15 mouse cellular contexts compared by ENCODE assay signal in genomic region chr1:126461527-126462354, GRCm38 (mm10).
DNase-seq lines count a peak whose midpoint lies in the region; ATAC-seq and TF ChIP-seq lines count a peak whose summit lies in the region.
"Had no signal": no experiment of that assay in that cellular context is flagged by ENCODE, and none has a peak within 500 bp of the region (broad histone marks: within the 10 kb centered on the region; RNA-seq: fewer than 3 reads in every experiment).

No protein-coding gene starts in this region.

- H3K27me3 ChIP-seq in heart, adult 2 months (ENCODE audit: control insufficient read depth, insufficient read depth, low read length) = no peaks in the 10 kb centered on the region
- H3K27me3 ChIP-seq in lung, postnatal 0 days (replicated peaks; ENCODE audit: insufficient read depth, low read length) = no peaks in the 10 kb centered on the region
- H3K27me3 ChIP-seq in intestine, embryonic 16.5 days (replicated peaks; ENCODE audit: control insufficient read depth, insufficient read depth, low read length) = no peaks in the 10 kb centered on the region
- H3K27me3 ChIP-seq: embryonic facial prominence, embryonic 12.5 days; intestine, embryonic 15.5 days; neural tube, embryonic 12.5 days; Patski had no signal

- H3K27ac ChIP-seq in heart, adult 2 months = 0 out of 2 replicates have a peak overlapping the region, but pooled peaks have one; percentile 2
- H3K27ac ChIP-seq in lung, postnatal 0 days (ENCODE audit: low read length) = no peak overlapping the region
- H3K27ac ChIP-seq in intestine, embryonic 16.5 days (ENCODE audit: low read length) = no peak overlapping the region
- H3K27ac ChIP-seq: embryonic facial prominence, embryonic 12.5 days; intestine, embryonic 15.5 days; neural tube, embryonic 12.5 days had no signal

- DNase-seq in heart, adult 2 months = no peak
- DNase-seq in heart, postnatal 36 days = no peak
- DNase-seq in kidney, postnatal 10 days = peak; percentile 15
- no peak for DNase-seq in kidney, postnatal 14 days
- DNase-seq in brain, embryonic 14.5 days (ENCODE audit: low read depth) = peak; percentile 69
- DNase-seq in lung, postnatal 0 days (ENCODE audit: low spot score) = peak; percentile 51
- no peak for DNase-seq in right cerebral cortex, postnatal 4 days
- DNase-seq: cerebellum, postnatal 14 days; gastrocnemius, postnatal 36 days; retina, postnatal 1 day had no signal

- ATAC-seq in lung, postnatal 0 days = peak; percentile 68
- ATAC-seq in intestine, embryonic 16.5 days = no peak
- ATAC-seq: intestine, embryonic 15.5 days; Patski had no signal

- no peaks in the 10 kb centered on the region; the same call in 1 of the 2 replicates for H3K79me2 ChIP-seq in heart, adult 2 months (replicated peaks; ENCODE audit: control insufficient read depth, insufficient read depth, low read length)

- no peak overlapping the region for H3K9ac ChIP-seq in heart, adult 2 months (ENCODE audit: low read depth, low read length)
- no peak overlapping the region for H3K9ac ChIP-seq in lung, postnatal 0 days (replicated peaks; ENCODE audit: low read depth)
- no peak overlapping the region for H3K9ac ChIP-seq in intestine, embryonic 16.5 days (ENCODE audit: low read depth, low read length)
- H3K9ac ChIP-seq: embryonic facial prominence, embryonic 12.5 days; intestine, embryonic 15.5 days; neural tube, embryonic 12.5 days had no signal

- TF ChIP-seq CTCF in heart, adult 2 months (IDR thresholded peaks at IDR 0.05) = no peak
- TF ChIP-seq CTCF in brain, embryonic 14.5 days (IDR thresholded peaks at IDR 0.05; ENCODE audit: borderline replicate concordance, extremely low read depth, insufficient read depth, insufficient read length) = no peak
- TF ChIP-seq CTCF in lung, postnatal 0 days (IDR thresholded peaks at IDR 0.05) = no peak

- no peak for TF ChIP-seq EP300 in heart, adult 2 months (IDR thresholded peaks at IDR 0.05; ENCODE audit: insufficient read depth, low read depth, low read length)
- TF ChIP-seq EP300 in lung, postnatal 0 days (IDR thresholded peaks at IDR 0.05) = no peak

- peaks cover 2% of the 10 kb centered on the region for H3K36me3 ChIP-seq in heart, adult 2 months (ENCODE audit: control insufficient read depth, insufficient read depth, low read length)
- no peaks in the 10 kb centered on the region for H3K36me3 ChIP-seq in lung, postnatal 0 days (ENCODE audit: insufficient read depth, low read length)
- H3K36me3 ChIP-seq in intestine, embryonic 16.5 days (ENCODE audit: control insufficient read depth, insufficient read depth, low read length) = no peaks in the 10 kb centered on the region
- H3K36me3 ChIP-seq: embryonic facial prominence, embryonic 12.5 days; intestine, embryonic 15.5 days; neural tube, embryonic 12.5 days had no signal

- no peaks in the 10 kb centered on the region for H3K9me3 ChIP-seq in lung, postnatal 0 days (ENCODE audit: low read length)
- H3K9me3 ChIP-seq in intestine, embryonic 16.5 days (ENCODE audit: control insufficient read depth, low read length) = no peaks in the 10 kb centered on the region
- H3K9me3 ChIP-seq: embryonic facial prominence, embryonic 12.5 days; intestine, embryonic 15.5 days; neural tube, embryonic 12.5 days had no signal

- H3K4me3 ChIP-seq in heart, adult 2 months = no peak overlapping the region
- H3K4me3 ChIP-seq in lung, postnatal 0 days (ENCODE audit: low read depth, low read length) = no peak overlapping the region
- H3K4me3 ChIP-seq in intestine, embryonic 16.5 days (ENCODE audit: low read length) = no peak overlapping the region
- H3K4me3 ChIP-seq: embryonic facial prominence, embryonic 12.5 days; intestine, embryonic 15.5 days; neural tube, embryonic 12.5 days had no signal

- peaks cover 7% of the 10 kb centered on the region for H3K4me1 ChIP-seq in heart, adult 2 months (ENCODE audit: control insufficient read depth, insufficient read depth, low read length)
- H3K4me1 ChIP-seq in lung, postnatal 0 days (ENCODE audit: insufficient read depth, low read depth, low read length) = peaks cover 4% of the 10 kb centered on the region; the same call in 1 of the 2 replicates
- no peaks in the 10 kb centered on the region for H3K4me1 ChIP-seq in intestine, embryonic 16.5 days (ENCODE audit: control insufficient read depth, insufficient read depth, low read length)
- H3K4me1 ChIP-seq: embryonic facial prominence, embryonic 12.5 days; intestine, embryonic 15.5 days had no signal

- H3K4me2 ChIP-seq in lung, postnatal 0 days (replicated peaks; ENCODE audit: low read depth, low read length) = no peak overlapping the region
- no peak overlapping the region for H3K4me2 ChIP-seq in intestine, embryonic 16.5 days (ENCODE audit: low read depth, low read length)
- H3K4me2 ChIP-seq: embryonic facial prominence, embryonic 12.5 days; intestine, embryonic 15.5 days; neural tube, embryonic 12.5 days had no signal

- TF ChIP-seq POLR2A in heart, adult 2 months (IDR thresholded peaks at IDR 0.05; ENCODE audit: insufficient read depth, low read depth, low read length) = no peak
- TF ChIP-seq POLR2A in brain, embryonic 14.5 days (IDR thresholded peaks at IDR 0.05; ENCODE audit: borderline replicate concordance, extremely low read depth, insufficient read depth, insufficient read length, poor library complexity, severe bottlenecking) = no peak

- WGBS in heart, adult 2 months = 11% methylated on average over 11 of the region's 11 CpGs
- 29% methylated on average over 11 of the region's 11 CpGs for WGBS in lung, postnatal 0 days
- WGBS in intestine, embryonic 16.5 days = 40% methylated on average over 11 of the region's 11 CpGs

- intact Hi-C loops in heart, adult 2 months (cut with DNase I) = no loop called here
- intact Hi-C loops in heart, postnatal 36 days (cut with DNase I) = no loop called here

Comparison
In these comparisons a context has a peak if more than half of its experiments do, and no peak if none do; other contexts are left out.
1. DNase-seq: peak in kidney, postnatal 10 days (single experiment), brain, embryonic 14.5 days (single experiment) and lung, postnatal 0 days (single experiment); none in heart, adult 2 months (0 of 2), heart, postnatal 36 days (0 of 2), kidney, postnatal 14 days (single experiment) and right cerebral cortex, postnatal 4 days (single experiment).